Mouse (Mus musculus) liver, postnatal 0 days (tissue): ENCODE data around the gene Tcf7l2.

Source experiments
- CTCF ChIP-seq: sonication (generic); IDR thresholded peaks from 2 replicates; pipeline ENCODE4 v1.5.1; 2016; ENCODE audit warnings: antibody characterized with exemption, low read depth
- EP300 ChIP-seq: IDR thresholded peaks from 2 replicates; pipeline ENCODE4 v1.6.1; 2016; ENCODE audit warnings: antibody characterized with exemption, low read depth, mild to moderate bottlenecking

GRCm38 (mm10) chr19:55765814-55766213 is 24.2 kb downstream of the Tcf7l2 start:
- TF ChIP-seq CTCF (no peak), EP300 (no peak)
